Mouse (Mus musculus) thymus, adult 2 months (tissue): ENCODE results near the gene AU022252.

Experiments used
- CTCF ChIP-seq: fragments of 200-500 bp; IDR thresholded peaks from 2 replicates; pipeline ENCODE4 v1.5.1; 2012; ENCODE audit warnings: mild to moderate bottlenecking, control low read depth, low read length, moderate library complexity, borderline replicate concordance; ENCODE audit not compliant: control insufficient read depth, poor library complexity, insufficient read depth; ENCODE audit errors: extremely low read depth
- POLR2A ChIP-seq: fragments of 200-500 bp; IDR thresholded peaks from 2 replicates; pipeline ENCODE4 v1.6.1; 2012; ENCODE audit warnings: mild to moderate bottlenecking, low read length, control low read depth, moderate library complexity; ENCODE audit not compliant: control insufficient read depth, poor library complexity, insufficient read depth; ENCODE audit errors: extremely low read depth

DNA sequence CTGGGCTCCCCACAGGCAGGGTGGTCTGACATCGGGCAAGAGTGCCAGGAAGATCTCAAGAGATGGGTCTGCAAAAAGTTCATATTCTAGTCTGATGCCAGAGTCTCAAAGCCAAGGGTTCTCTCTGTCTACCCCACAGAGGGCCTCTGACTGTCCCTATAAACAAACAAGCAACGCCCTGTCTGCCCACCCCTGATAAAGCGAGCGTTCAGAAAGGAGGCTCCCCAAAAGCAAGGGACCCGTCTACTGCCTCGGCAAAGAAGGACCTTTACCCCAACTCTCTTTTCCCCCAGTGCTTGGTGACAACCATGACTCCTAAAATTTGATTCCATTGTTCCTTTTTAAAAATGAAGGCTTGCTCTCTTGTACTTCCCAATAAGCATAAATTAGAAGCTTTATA is 42.6 kb downstream of the AU022252 start, which contains the start of gene Ermap:
- TF ChIP-seq CTCF: no peak
- TF ChIP-seq POLR2A: no peak
